Mouse (Mus musculus) liver, postnatal 0 days (tissue): ENCODE data around the gene Dhx40. TPM values are rescaled to one million over a fixed set of nuclear protein-coding genes. Genes with fewer than 3 reads are reported as not detected.
A peak's percentile ranks its signal among the peaks of the same experiment; 100 is the strongest.

Experiments used
- ATAC-seq: fragments of 200-750 bp; cut with Nextera tagmentation; 2 replicates; pipeline ENCODE4 v1.8.0; 2017; ENCODE audit warnings: mild to moderate bottlenecking, moderate library complexity
- DNase-seq: peaks from one replicate; pipeline ENCODE4 v3.0.0-alpha.2; 2016
- H3K27ac ChIP-seq: fragments of 300-500 bp; sonication (generic); 2 replicates; pipeline ENCODE4 v1.5.1; 2014; ENCODE audit warnings: antibody characterized with exemption, moderate library complexity, mild to moderate bottlenecking, low read depth
- H3K27me3 ChIP-seq: fragments of 300-500 bp; sonication (generic); 2 replicates; pipeline ENCODE4 v1.6.1; 2014; ENCODE audit warnings: low read length, control low read depth, mixed read lengths; ENCODE audit not compliant: insufficient read depth
- H3K36me3 ChIP-seq: fragments of 300-500 bp; sonication (generic); replicated peaks from 2 replicates; pipeline ENCODE4 v1.6.1; 2014; ENCODE audit warnings: mild to moderate bottlenecking, control low read depth, low read length, moderate library complexity, mixed read lengths; ENCODE audit not compliant: insufficient read depth
- H3K4me1 ChIP-seq: fragments of 300-500 bp; sonication (generic); 2 replicates; pipeline ENCODE4 v1.6.1; 2014; ENCODE audit warnings: antibody characterized with exemption, mild to moderate bottlenecking, control low read depth; ENCODE audit not compliant: insufficient read depth
- H3K4me2 ChIP-seq: fragments of 300-500 bp; sonication (generic); 2 replicates; pipeline ENCODE4 v1.6.1; 2014; ENCODE audit warnings: low read depth, mild to moderate bottlenecking, low read length, moderate library complexity, mixed read lengths
- H3K4me3 ChIP-seq: fragments of 300-500 bp; sonication (generic); 2 replicates; pipeline ENCODE4 v1.5.1; 2014; ENCODE audit warnings: low read depth, low read length
- H3K9ac ChIP-seq: fragments of 300-500 bp; sonication (generic); replicated peaks from 2 replicates; pipeline ENCODE4 v1.6.1; 2014; ENCODE audit warnings: mild to moderate bottlenecking, moderate library complexity
- H3K9me3 ChIP-seq: fragments of 300-500 bp; sonication (generic); 2 replicates; pipeline ENCODE4 v1.6.1; 2016; ENCODE audit warnings: mild to moderate bottlenecking, control low read depth, low read length, mixed read lengths
- CTCF ChIP-seq: sonication (generic); IDR thresholded peaks from 2 replicates; pipeline ENCODE4 v1.5.1; 2016; ENCODE audit warnings: antibody characterized with exemption, low read depth
- EP300 ChIP-seq: IDR thresholded peaks from 2 replicates; pipeline ENCODE4 v1.6.1; 2016; ENCODE audit warnings: antibody characterized with exemption, low read depth, mild to moderate bottlenecking
- WGBS: fragments of 180-500 bp; shearing (Covaris S2); extraction: QIAGEN DNeasy Blood & Tissue Kit; methylation state at CpG from one replicate; pipeline ENCODE4 v1.1.7; 2014; ENCODE audit not compliant: insufficient replicate concordance; 5-methylcytosine and 5-hydroxymethylcytosine counted together
- polyA plus RNA-seq: library from polyadenylated mRNA; unstranded; fragments of >200 nt; fragmentation: Nextera tagmentation; extraction: Ambion mirVana; gene quantifications from 2 replicates; pipeline ENCODE4 v1.2.1, GENCODE M21; 2015

The Dhx40 gene
- polyA plus RNA-seq, 1 experiment from 2014 or later: 8.0 TPM

DNA sequence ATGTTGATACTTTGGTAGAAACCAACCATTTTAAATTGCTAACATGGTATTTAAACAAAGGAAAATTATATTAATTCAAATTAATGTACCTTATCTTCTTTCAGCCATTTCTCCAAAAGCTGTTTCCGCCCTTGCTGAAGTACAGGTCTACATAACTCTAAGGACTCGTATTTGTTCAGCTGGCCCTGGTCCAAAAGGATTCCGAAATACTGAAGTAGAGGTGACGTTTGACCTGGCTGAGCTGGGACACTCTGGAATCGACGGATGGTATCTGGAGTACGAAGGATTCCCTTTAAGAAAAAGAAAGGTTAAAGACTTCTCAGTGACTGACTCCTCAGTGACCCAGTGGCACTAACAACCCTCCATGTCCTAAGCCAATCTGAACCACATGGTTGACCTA is 82.6 kb downstream of the Dhx40 start:
- Histone ChIP-seq H3K36me3 (peaks cover 65% of the 10 kb centered on the region), H3K4me2 (no peak overlapping the region), H3K4me1 (peaks cover 3% of the 10 kb centered on the region; the same call in 1 of the 2 replicates), H3K9me3 (no peaks in the 10 kb centered on the region), H3K27me3 (no peaks in the 10 kb centered on the region), H3K27ac (no peak overlapping the region), H3K9ac (no peak overlapping the region), H3K4me3 (no peak overlapping the region)
- DNase-seq (peak; percentile 65), ATAC-seq (peak; percentile 66; the same call in 1 of the 2 replicates)
- 70% methylated on average over 7 of the region's 7 CpGs for WGBS
- no peak for TF ChIP-seq EP300
- no peak for TF ChIP-seq CTCF

DNA sequence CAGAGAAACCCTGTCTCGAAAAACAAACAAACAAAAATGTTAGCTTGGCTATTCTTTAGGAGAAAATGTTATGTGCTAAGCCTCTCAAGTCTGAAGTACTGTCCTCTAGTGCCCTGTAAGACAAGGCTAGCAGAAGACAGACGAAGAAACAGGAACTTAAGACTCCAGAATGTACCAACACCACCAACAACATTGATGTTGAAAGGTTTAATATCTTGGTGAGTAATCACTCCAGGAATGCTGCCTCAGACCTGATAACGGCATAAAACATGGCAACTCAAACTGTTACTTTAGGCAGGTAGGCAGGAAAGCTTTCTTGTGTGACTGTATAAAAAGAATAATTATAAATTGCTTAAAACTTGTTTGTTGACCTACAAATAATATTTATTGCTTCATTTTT is 83.5 kb downstream of the Dhx40 start:
- H3K4me3 ChIP-seq: no peak overlapping the region
- ATAC-seq (no peak), DNase-seq (no peak)
- 78% methylated on average over 3 of the region's 3 CpGs for WGBS
- no peaks in the 10 kb centered on the region for H3K27me3 ChIP-seq
- TF ChIP-seq EP300 (no peak), CTCF (no peak)
- peaks cover 65% of the 10 kb centered on the region for H3K36me3 ChIP-seq
- no peak overlapping the region for H3K9ac ChIP-seq
- H3K9me3 ChIP-seq: no peaks in the 10 kb centered on the region
- no peak overlapping the region for H3K27ac ChIP-seq
- H3K4me1 ChIP-seq: peaks cover 3% of the 10 kb centered on the region; the same call in 1 of the 2 replicates
- H3K4me2 ChIP-seq: no peak overlapping the region

DNA sequence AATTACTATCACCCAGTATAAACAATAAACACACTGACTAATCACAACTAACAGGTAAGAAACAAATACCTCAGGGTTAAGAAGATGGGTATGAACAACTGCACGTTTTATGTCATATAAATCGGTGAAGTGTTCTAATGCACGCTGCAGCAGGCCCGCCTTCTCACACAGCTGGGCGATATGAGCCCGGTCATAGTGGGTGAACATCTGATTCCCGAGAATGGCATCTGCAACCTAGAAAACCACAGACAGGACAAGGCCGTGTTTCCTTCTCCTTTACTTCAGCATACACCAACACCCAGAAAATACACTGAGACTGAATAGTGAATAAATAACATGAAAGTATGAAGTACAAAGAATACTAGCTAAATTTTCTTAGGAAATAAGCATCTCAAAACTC is 88.2 kb downstream of the Dhx40 start:
- Histone ChIP-seq H3K4me1 (no peaks in the 10 kb centered on the region), H3K4me2 (no peak overlapping the region), H3K9ac (no peak overlapping the region), H3K36me3 (peaks cover 80% of the 10 kb centered on the region), H3K9me3 (no peaks in the 10 kb centered on the region), H3K27ac (no peak overlapping the region), H3K4me3 (no peak overlapping the region), H3K27me3 (no peaks in the 10 kb centered on the region)
- TF ChIP-seq CTCF (no peak), EP300 (no peak)
- DNase-seq (no peak), ATAC-seq (no peak)
- WGBS: 42% methylated on average over 8 of the region's 8 CpGs

Other genes starting within 250 kb of the Dhx40 start
- 110 and 125 TPM in 2 replicates for gene Vmp1, start 123.9 kb downstream of the Dhx40 start, polyA plus RNA-seq
- gene Ptrh2, start 123.8 kb downstream of the Dhx40 start, polyA plus RNA-seq: 12.7 and 13.3 TPM in 2 replicates
- 34.1 and 42.4 TPM in 2 replicates for gene Cltc, start 50.2 kb downstream of the Dhx40 start, polyA plus RNA-seq
- gene Ypel2, start 186.0 kb upstream of the Dhx40 start, polyA plus RNA-seq: 2.1 TPM in 2 replicates